Mouse (Mus musculus): ENCODE measurements around the gene Itgb6. TPM values are rescaled to one million over a fixed set of nuclear protein-coding genes. Genes with fewer than 3 reads are reported as not detected.

Itgb6 gene
- total and polyA plus RNA-seq, 3 experiments, result not detected

DNA sequence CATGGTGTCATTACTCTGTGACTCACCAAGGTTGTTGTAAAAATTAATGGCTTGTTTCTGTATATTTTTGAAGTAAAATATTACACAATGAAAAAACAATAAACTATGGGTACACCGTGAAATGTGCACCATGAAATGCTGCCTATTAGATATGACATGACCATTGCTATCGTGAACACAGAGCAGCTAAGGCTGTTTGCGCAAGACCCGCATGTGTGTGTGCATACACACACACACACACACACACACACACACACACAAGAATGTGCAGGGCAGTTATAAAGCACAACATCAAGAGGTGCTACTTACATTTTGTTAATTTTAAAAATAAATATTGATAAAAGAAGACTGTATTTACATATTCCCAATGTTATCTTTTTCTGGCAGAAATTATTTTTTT is 62.5 kb downstream of the Itgb6 start:
- Histone ChIP-seq H3K36me3 (replicated peaks in 1 of 2; ENCODE audit: control insufficient read depth in 1 of 2, insufficient read depth in 1 of 2, low read length in 1 of 2) (no peaks in the 10 kb centered on the region), H3K9ac (ENCODE audit: insufficient read depth, low read depth) (no peak overlapping the region), H3K4me1 (ENCODE audit: control insufficient read depth in 1 of 2, insufficient read depth in 2 of 2) (no peaks in the 10 kb centered on the region), H3K9me3 (replicated peaks; ENCODE audit: low read length) (no peaks in the 10 kb centered on the region), H3K79me2 (replicated peaks; ENCODE audit: control insufficient read depth, extremely low read depth, insufficient read depth, poor library complexity, severe bottlenecking) (no peaks in the 10 kb centered on the region), H3K4me3 (replicated peaks in 1 of 3; ENCODE audit: low read depth in 2 of 3, low read length in 2 of 3, poor library complexity in 1 of 3) (no peak overlapping the region), H3K27ac (ENCODE audit: insufficient read depth, low read depth) (no peak overlapping the region), H3K27me3 (replicated peaks) (no peaks in the 10 kb centered on the region), H3K4me2 (ENCODE audit: insufficient read depth, low read depth, poor library complexity, severe bottlenecking) (no peak overlapping the region)
- no peak for DNase-seq (ENCODE audit: extremely low read depth)
- in situ Hi-C loops (cut with MboI; ENCODE audit: low pct_ligation_motif_present, low pct_unique_long_range_greater_than_20kb, low sequenced_read_pairs), result no loop called here
- dilution Hi-C loops (cut with MboI; ENCODE audit: extremely low pct_ligation_motif_present, extremely low pct_unique_long_range_greater_than_20kb, low sequenced_read_pairs), result no loop called here
- TF ChIP-seq MAZ (IDR thresholded peaks at IDR 0.05; ENCODE audit: low read depth, low read length), result no peak

GRCm38 (mm10) chr2:60658992-60659391 is 63.5 kb downstream of the Itgb6 start:
- H3K36me3 ChIP-seq (replicated peaks in 1 of 2; ENCODE audit: control insufficient read depth in 1 of 2, insufficient read depth in 1 of 2, low read length in 1 of 2), result no peaks in the 10 kb centered on the region
- no peaks in the 10 kb centered on the region for H3K79me2 ChIP-seq (replicated peaks; ENCODE audit: control insufficient read depth, extremely low read depth, insufficient read depth, poor library complexity, severe bottlenecking)
- no peak overlapping the region for H3K4me3 ChIP-seq (replicated peaks in 1 of 3; ENCODE audit: low read depth in 2 of 3, low read length in 2 of 3, poor library complexity in 1 of 3)
- TF ChIP-seq GABPA (IDR thresholded peaks at IDR 0.05; ENCODE audit: insufficient replicate concordance, low read depth, low read length), result no peak
- no peak for TF ChIP-seq ETS1 (conservative IDR thresholded peaks at IDR 0.05; ENCODE audit: low read depth, low read length)
- TF ChIP-seq MAFK (IDR thresholded peaks at IDR 0.05; ENCODE audit: insufficient replicate concordance, low read length), result no peak
- TF ChIP-seq NELFE (IDR thresholded peaks at IDR 0.05; ENCODE audit: low read depth, low read length), result no peak
- TF ChIP-seq ZNF384 (IDR thresholded peaks at IDR 0.05; ENCODE audit: low read depth, low read length), result no peak
- no peak for TF ChIP-seq ZC3H11A (IDR thresholded peaks at IDR 0.05; ENCODE audit: low read depth, low read length)
- TF ChIP-seq TCF12 (IDR thresholded peaks at IDR 0.05; ENCODE audit: low read depth, low read length), result no peak
- no peak for TF ChIP-seq ELF1 (IDR thresholded peaks at IDR 0.05; ENCODE audit: low read depth, low read length)
- TF ChIP-seq POLR2AphosphoS2 (IDR thresholded peaks at IDR 0.05; ENCODE audit: low read depth, low read length), result no peak
- no peak for TF ChIP-seq USF2 (conservative IDR thresholded peaks at IDR 0.05; ENCODE audit: low read depth, low read length)
- no peak for TF ChIP-seq KAT2A (IDR thresholded peaks at IDR 0.05; ENCODE audit: insufficient replicate concordance, low read length)
- TF ChIP-seq TBP (conservative IDR thresholded peaks at IDR 0.05; ENCODE audit: low read depth, low read length), result no peak
- no peak for TF ChIP-seq ZMIZ1 (IDR thresholded peaks at IDR 0.05; ENCODE audit: low read depth, low read length)
- no peak for TF ChIP-seq SIN3A (IDR thresholded peaks at IDR 0.05; ENCODE audit: low read length)
- TF ChIP-seq BHLHE40 (IDR thresholded peaks at IDR 0.05; ENCODE audit: low read depth, low read length), result no peak
- TF ChIP-seq RCOR1 (conservative IDR thresholded peaks at IDR 0.05; ENCODE audit: low read depth, low read length), result no peak
- TF ChIP-seq IRF4 (IDR thresholded peaks at IDR 0.05; ENCODE audit: low read depth, low read length), result no peak
- no peak for TF ChIP-seq CTCF (conservative IDR thresholded peaks at IDR 0.05 in 1 of 2, IDR thresholded peaks at IDR 0.05 in 1 of 2; ENCODE audit: low read depth in 2 of 2, low read length in 2 of 2)
- TF ChIP-seq UBTF (IDR thresholded peaks at IDR 0.05; ENCODE audit: low read depth, low read length), result no peak
- no peaks in the 10 kb centered on the region for H3K9me3 ChIP-seq (replicated peaks; ENCODE audit: low read length)
- no peak overlapping the region for H3K9ac ChIP-seq (ENCODE audit: insufficient read depth, low read depth)
- H3K27ac ChIP-seq (ENCODE audit: insufficient read depth, low read depth), result no peak overlapping the region
- DNase-seq (ENCODE audit: extremely low read depth), result no peak
- dilution Hi-C loops (cut with MboI; ENCODE audit: extremely low pct_ligation_motif_present, extremely low pct_unique_long_range_greater_than_20kb, low sequenced_read_pairs) (no loop called here), in situ Hi-C loops (cut with MboI; ENCODE audit: low pct_ligation_motif_present, low pct_unique_long_range_greater_than_20kb, low sequenced_read_pairs) (no loop called here)
- no peaks in the 10 kb centered on the region for H3K27me3 ChIP-seq (replicated peaks)
- no peaks in the 10 kb centered on the region for H3K4me1 ChIP-seq (ENCODE audit: control insufficient read depth in 1 of 2, insufficient read depth in 2 of 2)
- no peak overlapping the region for H3K4me2 ChIP-seq (ENCODE audit: insufficient read depth, low read depth, poor library complexity, severe bottlenecking)

All from CH12.LX (cell line).